Mouse (Mus musculus) ES-E14 (cell line): ENCODE measurements around the gene Tead1. TPM values are rescaled to one million over a fixed set of nuclear protein-coding genes. Genes with fewer than 3 reads are reported as not detected.

Experiments used
- DNase-seq: peaks from one replicate; pipeline ENCODE4 v3.0.0-alpha.2; 2013; ENCODE audit warnings: low read depth, low spot score
- H3K27ac ChIP-seq: 2 replicates; pipeline ENCODE4 v1.5.1; 2012; ENCODE audit warnings: low read depth, mild to moderate bottlenecking, low read length, moderate library complexity, mixed read lengths; ENCODE audit not compliant: poor library complexity, insufficient read depth, severe bottlenecking
- H3K36me3 ChIP-seq: 2 replicates; pipeline ENCODE4 v1.6.1; 2012; ENCODE audit warnings: mild to moderate bottlenecking, low read length, moderate library complexity, mixed read lengths; ENCODE audit not compliant: control insufficient read depth, poor library complexity, insufficient read depth, severe bottlenecking
- H3K4me1 ChIP-seq, 2 experiments: fragments of 150-350 bp in 1 of 2; sonication (generic) in 1 of 2; 2 replicates each; pipeline ENCODE4 v1.6.1; 2012; ENCODE audit warnings: low read length in 2 of 2, mild to moderate bottlenecking in 1 of 2, mixed read lengths in 1 of 2; ENCODE audit not compliant: control insufficient read depth in 2 of 2, insufficient read depth in 2 of 2, poor library complexity in 1 of 2
- H3K4me3 ChIP-seq, 2 experiments: fragments of 150-350 bp in 1 of 2; sonication (generic) in 1 of 2; 2 replicates each; pipeline ENCODE4 v1.5.1; 2012; ENCODE audit warnings: low read length in 2 of 2, low read depth in 1 of 2, mild to moderate bottlenecking in 1 of 2, mixed read lengths in 1 of 2; ENCODE audit not compliant: insufficient read depth in 1 of 2, poor library complexity in 1 of 2, severe bottlenecking in 1 of 2
- H3K9ac ChIP-seq: 2 replicates; pipeline ENCODE4 v1.6.1; 2012; ENCODE audit warnings: low read depth, mild to moderate bottlenecking, low read length, mixed read lengths; ENCODE audit not compliant: poor library complexity, insufficient read depth, severe bottlenecking
- H3K9me3 ChIP-seq: fragments of 150-350 bp; sonication (generic); 2 replicates; pipeline ENCODE4 v1.6.1; 2012; ENCODE audit warnings: low read depth, mild to moderate bottlenecking, low read length; ENCODE audit not compliant: control insufficient read depth, insufficient read depth
- CHD2 ChIP-seq: IDR thresholded peaks from 2 replicates; pipeline ENCODE4 v1.6.1; 2014; ENCODE audit warnings: mild to moderate bottlenecking, low read depth, low read length, inconsistent platforms
- HCFC1 ChIP-seq: IDR thresholded peaks from 2 replicates; pipeline ENCODE4 v1.6.1; 2012; ENCODE audit warnings: low read length, inconsistent platforms, borderline replicate concordance; ENCODE audit not compliant: insufficient read depth
- MAFK ChIP-seq: IDR thresholded peaks from 2 replicates; pipeline ENCODE4 v1.6.1; 2014; ENCODE audit warnings: mild to moderate bottlenecking, low read depth, low read length, inconsistent platforms; ENCODE audit not compliant: insufficient read depth
- ZC3H11A ChIP-seq: IDR thresholded peaks from 2 replicates; pipeline ENCODE4 v1.6.1; 2012; ENCODE audit warnings: low read depth, mild to moderate bottlenecking, inconsistent platforms, low read length, borderline replicate concordance
- ZNF384 ChIP-seq: IDR thresholded peaks from 2 replicates; pipeline ENCODE4 v1.6.1; 2012; ENCODE audit warnings: low read depth, low read length, inconsistent platforms
- in situ Hi-C, 2 experiments: fragments of 600-800 bp; cut with MboI; formaldehyde crosslinking; loops; one replicate each; pipeline ENCODE4 v1.15.1; 2025; ENCODE audit warnings: low sequenced_read_pairs in 2 of 2, inconsistent platforms in 1 of 2; ENCODE audit not compliant: unreplicated experiment in 2 of 2
- total RNA-seq: library from RNA; depleted of rRNA; stranded (reverse); fragments of 300-350 nt; gene quantifications from 2 replicates; pipeline ENCODE4 v1.2.3, GENCODE M21; 2012

Tead1 gene
- total RNA-seq, 1 experiment: 90.5 TPM

- Histone ChIP-seq H3K27ac (no peak overlapping the region), H3K4me1 (peaks cover 0 to 13% of the 10 kb centered on the region in 2 experiments; a peak in 2 of 4 replicates), H3K4me3 (no peak overlapping the region), H3K9ac (no peak overlapping the region), H3K36me3 (peaks cover 27% of the 10 kb centered on the region; the same call in 1 of the 2 replicates), H3K9me3 (no peaks in the 10 kb centered on the region)
- TF ChIP-seq CHD2 (0 out of 2 replicates have a peak, but pooled peaks have one; percentile 32), HCFC1 (no peak), MAFK (no peak), ZC3H11A (0 out of 2 replicates have a peak, but pooled peaks have one; percentile 31)
- in situ Hi-C loops: no loop called here
- peak; percentile 45 for DNase-seq
Measured at GRCm38 (mm10) chr7:112868551-112869465, 189.7 kb downstream of the Tead1 start.

DNA sequence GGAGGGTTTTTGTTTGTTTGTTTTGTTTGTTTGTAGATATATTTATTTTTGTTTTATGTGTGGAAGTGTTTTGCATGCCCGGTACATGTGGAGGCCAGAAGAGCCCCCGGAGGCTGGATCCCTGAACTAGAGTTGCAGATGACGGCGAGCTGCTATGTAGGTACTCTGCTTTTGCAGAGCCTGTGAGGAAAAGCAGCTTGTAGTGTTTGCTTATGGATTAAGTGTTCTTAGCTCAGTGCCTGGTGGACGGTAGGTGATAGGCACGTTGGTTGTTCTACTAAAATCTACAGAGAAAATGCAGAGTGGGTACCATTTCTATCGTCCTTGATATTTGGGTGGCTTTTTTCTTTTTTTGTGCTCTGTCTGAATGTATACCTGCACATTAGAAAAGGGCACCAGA lies 192.6 kb downstream of the Tead1 start:
- no peaks in the 10 kb centered on the region for H3K9me3 ChIP-seq
- H3K27ac ChIP-seq: no peak overlapping the region
- no peak for DNase-seq
- H3K9ac ChIP-seq: no peak overlapping the region
- no peak for TF ChIP-seq HCFC1
- no peak for TF ChIP-seq CHD2
- TF ChIP-seq MAFK: no peak
- TF ChIP-seq ZNF384: no peak
- no peak for TF ChIP-seq ZC3H11A
- no peak overlapping the region for H3K4me3 ChIP-seq
- peaks cover 0 to 11% of the 10 kb centered on the region in 2 experiments; a peak in 2 of 4 replicates for H3K4me1 ChIP-seq
- in situ Hi-C loops: loop anchor here in 1 of 2 experiments (10.0 kb wide), 1 partner anchor 407 kb away; no protein-coding TSS in a partner anchor
- H3K36me3 ChIP-seq: peaks cover 29% of the 10 kb centered on the region

DNA sequence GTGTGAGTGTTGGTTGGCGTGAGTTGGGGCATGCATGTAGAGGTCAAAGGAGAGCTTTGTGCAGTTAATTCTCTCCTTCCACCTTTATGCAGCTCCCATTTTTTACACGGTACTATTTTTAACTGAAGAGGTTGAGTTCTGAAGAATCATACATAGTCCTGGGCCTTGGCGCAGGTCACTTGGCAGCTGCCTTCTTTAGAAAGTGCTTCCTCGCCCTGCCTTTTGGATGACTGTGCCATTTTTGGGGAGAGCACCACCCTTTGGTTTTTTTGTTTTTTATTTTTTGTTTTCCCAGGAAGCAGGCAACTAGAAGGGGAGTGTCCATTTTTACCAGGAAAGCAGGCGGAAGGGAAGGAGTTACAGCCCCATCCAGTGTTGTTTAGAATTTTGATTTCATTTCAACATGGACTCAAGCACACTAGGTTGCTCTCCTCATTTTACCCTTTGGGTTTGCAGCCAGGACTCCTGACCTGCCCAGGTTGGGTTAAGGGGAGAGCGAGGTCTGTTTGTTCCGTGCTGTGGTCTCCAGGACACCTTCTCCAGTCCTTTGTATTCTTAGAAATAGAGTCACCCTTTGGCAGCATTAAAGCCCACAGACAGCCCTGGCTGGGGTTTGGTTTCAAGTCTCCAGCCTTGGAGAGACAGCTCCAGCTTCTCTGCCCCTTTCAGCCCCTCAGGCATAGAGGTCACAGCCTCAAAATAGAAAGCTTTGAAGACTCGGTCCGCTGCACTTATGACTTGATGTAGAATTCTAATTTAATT lies 193.5 kb downstream of the Tead1 start:
- H3K27ac ChIP-seq: no peak overlapping the region
- peaks cover 0 to 11% of the 10 kb centered on the region in 2 experiments; a peak in 2 of 4 replicates for H3K4me1 ChIP-seq
- H3K36me3 ChIP-seq: peaks cover 29% of the 10 kb centered on the region
- no peak for TF ChIP-seq ZC3H11A
- no peak for TF ChIP-seq CHD2
- no peak for TF ChIP-seq HCFC1
- TF ChIP-seq ZNF384: no peak
- no peak for TF ChIP-seq MAFK
- H3K4me3 ChIP-seq: no peak overlapping the region
- H3K9me3 ChIP-seq: no peaks in the 10 kb centered on the region
- DNase-seq: no peak
- in situ Hi-C loops: loop anchor here in 1 of 2 experiments (10.0 kb wide), 1 partner anchor 408 kb away; no protein-coding TSS in a partner anchor
- no peak overlapping the region for H3K9ac ChIP-seq

GRCm38 (mm10) chr7:112876128-112876527 lies 197.0 kb downstream of the Tead1 start:
- Histone ChIP-seq H3K4me3 (no peak overlapping the region), H3K9ac (no peak overlapping the region), H3K36me3 (peaks cover 23% of the 10 kb centered on the region), H3K4me1 (no peaks in the 10 kb centered on the region), H3K9me3 (no peaks in the 10 kb centered on the region), H3K27ac (no peak overlapping the region)
- in situ Hi-C loops: loop anchor here in 1 of 2 experiments (10.0 kb wide), 1 partner anchor 411 kb away; no protein-coding TSS in a partner anchor
- no peak for DNase-seq
- TF ChIP-seq ZC3H11A (no peak), HCFC1 (no peak), CHD2 (no peak), ZNF384 (no peak), MAFK (no peak)
